Mouse (Mus musculus): ENCODE results near the gene Fam107b. TPM values are rescaled to one million over a fixed set of nuclear protein-coding genes. Genes with fewer than 3 reads are reported as not detected.

Gene Fam107b
- polyA plus RNA-seq, 2 experiments: 9.8 to 20.8 TPM

DNA sequence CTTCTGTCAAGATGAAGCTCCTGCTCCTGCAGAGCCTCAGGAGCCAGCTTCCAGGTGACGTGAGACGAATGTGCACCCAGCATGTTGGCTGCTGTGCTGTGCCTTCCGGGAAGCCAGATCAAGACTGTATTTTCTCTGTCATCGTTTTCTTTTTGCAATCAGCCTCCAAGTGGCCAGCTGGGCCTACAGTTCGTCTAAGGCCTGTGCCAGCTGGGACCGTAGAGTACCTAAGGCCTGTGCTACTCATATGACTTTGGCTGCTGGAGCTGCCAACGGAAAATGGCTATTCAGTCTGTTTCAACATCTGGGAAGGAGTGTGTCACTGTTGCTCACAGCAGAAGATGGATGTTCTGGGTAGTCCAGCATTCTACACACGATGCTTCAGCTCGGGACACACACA, 62.8 kb downstream of the Fam107b start:
- Histone ChIP-seq H3K27me3 (ENCODE audit: control insufficient read depth, insufficient read depth, low read length) (no peaks in the 10 kb centered on the region), H3K4me3 (ENCODE audit: insufficient read depth in 1 of 2, low read depth in 2 of 2, low read length in 2 of 2) (no peak overlapping the region), H3K4me2 (ENCODE audit: low read depth) (no peak overlapping the region), H3K9me3 (ENCODE audit: control insufficient read depth, low read length) (no peaks in the 10 kb centered on the region), H3K9ac (replicated peaks) (no peak overlapping the region), H3K27ac (no peak overlapping the region), H3K36me3 (replicated peaks; ENCODE audit: control insufficient read depth, insufficient read depth, low read depth) (no peaks in the 10 kb centered on the region), H3K4me1 (replicated peaks; ENCODE audit: control insufficient read depth in 2 of 2, insufficient read depth in 2 of 2, low read length in 1 of 2) (no peaks in the 10 kb centered on the region)
- DNase-seq (ENCODE audit: low read depth in 3 of 3, low spot score in 3 of 3): no peak
- ATAC-seq (ENCODE audit: insufficient read depth): no peak
- 59% methylated on average over 9 of the region's 9 CpGs for WGBS (ENCODE audit: insufficient replicate concordance)
- TF ChIP-seq EP300 (IDR thresholded peaks at IDR 0.05; ENCODE audit: low read depth) (no peak), CTCF (IDR thresholded peaks at IDR 0.05; ENCODE audit: low read depth) (no peak)

DNA sequence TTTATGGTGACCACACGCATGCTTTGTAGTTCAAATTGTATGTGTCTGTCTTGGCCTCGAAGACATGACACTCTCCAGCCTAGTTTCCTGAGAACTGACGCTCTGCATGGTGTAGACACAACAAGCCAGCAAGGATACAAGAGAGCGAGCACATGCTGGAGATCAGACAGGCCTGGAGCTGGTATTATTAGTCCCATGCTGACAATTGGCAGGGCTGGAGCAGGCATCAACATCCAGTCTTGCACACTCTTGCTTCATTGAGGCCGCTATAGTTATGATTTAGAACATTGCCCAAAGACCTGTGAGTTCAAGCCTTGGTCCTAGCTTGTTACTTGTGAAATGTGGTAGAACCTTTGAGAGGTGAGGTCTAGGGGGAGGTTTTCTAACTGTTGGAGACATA, 66.5 kb downstream of the Fam107b start:
- H3K4me3 ChIP-seq (ENCODE audit: insufficient read depth in 1 of 2, low read depth in 2 of 2, low read length in 2 of 2): no peak overlapping the region
- no peak for ATAC-seq (ENCODE audit: insufficient read depth)
- 63% methylated on average over 5 of the region's 5 CpGs for WGBS (ENCODE audit: insufficient replicate concordance)

DNA sequence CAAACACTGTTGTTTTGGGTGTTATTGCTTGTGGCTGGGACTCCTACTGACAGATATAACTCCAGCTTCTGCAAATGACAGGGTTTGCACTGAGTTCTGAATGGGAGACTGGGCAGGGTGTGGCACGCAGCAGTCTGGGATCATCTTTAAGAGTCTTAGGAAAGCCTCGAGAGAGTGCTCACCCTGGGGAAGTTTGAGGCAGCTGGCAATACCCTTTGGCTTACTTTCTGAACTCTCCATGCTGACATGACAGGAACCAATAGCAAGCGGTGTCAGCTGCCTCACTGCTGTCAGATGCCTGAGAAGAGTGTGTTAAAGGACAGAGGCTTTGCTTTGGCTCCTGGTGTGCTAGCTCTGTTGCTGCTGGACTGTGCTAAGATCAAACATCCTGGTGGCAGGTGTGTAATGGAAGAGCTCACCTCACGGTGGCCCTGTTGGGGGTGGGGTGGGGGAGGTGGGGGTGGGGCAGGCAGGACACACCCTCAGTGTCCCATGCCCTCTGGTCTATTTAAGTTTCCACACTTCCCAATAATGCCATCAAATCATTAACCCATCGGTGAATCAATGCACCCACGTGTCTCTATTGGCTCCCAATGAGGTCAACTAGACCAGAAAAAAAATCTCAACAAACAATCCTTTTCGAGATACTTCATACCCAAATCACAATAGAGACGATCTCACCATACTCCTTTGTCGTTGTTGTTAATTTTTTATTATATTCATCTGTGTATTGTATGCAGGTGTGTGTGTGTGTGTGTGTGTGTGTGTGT, 70.9 kb downstream of the Fam107b start:
- no peaks in the 10 kb centered on the region for H3K9me3 ChIP-seq (ENCODE audit: control insufficient read depth, low read length)
- H3K4me1 ChIP-seq (replicated peaks; ENCODE audit: control insufficient read depth in 2 of 2, insufficient read depth in 2 of 2, low read length in 1 of 2): no peaks in the 10 kb centered on the region; a peak in 1 of 4 replicates
- H3K4me3 ChIP-seq (ENCODE audit: insufficient read depth in 1 of 2, low read depth in 2 of 2, low read length in 2 of 2): no peak overlapping the region
- no peak for DNase-seq (ENCODE audit: low read depth in 3 of 3, low spot score in 3 of 3)
- no peak overlapping the region for H3K4me2 ChIP-seq (ENCODE audit: low read depth)
- no peak for TF ChIP-seq EP300 (IDR thresholded peaks at IDR 0.05; ENCODE audit: low read depth)
- TF ChIP-seq CTCF (IDR thresholded peaks at IDR 0.05; ENCODE audit: low read depth): no peak
- no peak for ATAC-seq (ENCODE audit: insufficient read depth)
- WGBS (ENCODE audit: insufficient replicate concordance): 52% methylated on average over 9 of the region's 9 CpGs
- no peaks in the 10 kb centered on the region for H3K27me3 ChIP-seq (ENCODE audit: control insufficient read depth, insufficient read depth, low read length)
- H3K9ac ChIP-seq (replicated peaks): no peak overlapping the region
- no peaks in the 10 kb centered on the region for H3K36me3 ChIP-seq (replicated peaks; ENCODE audit: control insufficient read depth, insufficient read depth, low read depth)
- no peak overlapping the region for H3K27ac ChIP-seq

More for the DNA sequence above, 66.5 kb downstream of the Fam107b start:
- Histone ChIP-seq H3K27ac (no peak overlapping the region), H3K9ac (replicated peaks) (no peak overlapping the region), H3K36me3 (replicated peaks; ENCODE audit: control insufficient read depth, insufficient read depth, low read depth) (no peaks in the 10 kb centered on the region), H3K9me3 (ENCODE audit: control insufficient read depth, low read length) (no peaks in the 10 kb centered on the region), H3K4me1 (replicated peaks; ENCODE audit: control insufficient read depth in 2 of 2, insufficient read depth in 2 of 2, low read length in 1 of 2) (no peaks in the 10 kb centered on the region), H3K4me2 (ENCODE audit: low read depth) (no peak overlapping the region), H3K27me3 (ENCODE audit: control insufficient read depth, insufficient read depth, low read length) (no peaks in the 10 kb centered on the region)
- no peak for TF ChIP-seq EP300 (IDR thresholded peaks at IDR 0.05; ENCODE audit: low read depth)
- TF ChIP-seq CTCF (IDR thresholded peaks at IDR 0.05; ENCODE audit: low read depth): no peak
- no peak for DNase-seq (ENCODE audit: low read depth in 3 of 3, low spot score in 3 of 3)

DNA sequence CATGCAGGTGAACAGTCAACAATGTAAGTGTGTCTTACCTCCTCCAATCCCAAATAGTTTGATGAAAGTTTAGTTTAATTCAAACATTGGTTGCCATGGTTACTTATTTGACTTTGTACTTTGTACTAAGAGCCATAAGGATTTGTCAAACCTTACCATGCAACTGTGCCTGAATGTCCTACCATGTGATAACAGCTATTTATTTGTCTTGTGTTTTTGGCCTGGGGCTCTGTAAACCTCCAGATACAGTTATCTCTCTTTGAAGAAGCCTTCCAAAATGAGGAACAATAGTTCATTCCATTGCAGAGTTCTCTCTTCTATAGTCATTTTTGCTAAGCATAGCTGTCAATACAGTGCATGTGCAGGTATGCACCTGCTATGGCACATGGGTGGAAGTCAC, 72.7 kb downstream of the Fam107b start:
- no peak overlapping the region for H3K4me2 ChIP-seq (ENCODE audit: low read depth)
- no peaks in the 10 kb centered on the region for H3K9me3 ChIP-seq (ENCODE audit: control insufficient read depth, low read length)
- no peak overlapping the region for H3K27ac ChIP-seq
- H3K9ac ChIP-seq (replicated peaks): no peak overlapping the region
- H3K27me3 ChIP-seq (ENCODE audit: control insufficient read depth, insufficient read depth, low read length): no peaks in the 10 kb centered on the region
- ATAC-seq (ENCODE audit: insufficient read depth): no peak
- no peaks in the 10 kb centered on the region for H3K36me3 ChIP-seq (replicated peaks; ENCODE audit: control insufficient read depth, insufficient read depth, low read depth)
- no peak for TF ChIP-seq CTCF (IDR thresholded peaks at IDR 0.05; ENCODE audit: low read depth)
- H3K4me3 ChIP-seq (ENCODE audit: insufficient read depth in 1 of 2, low read depth in 2 of 2, low read length in 2 of 2): no peak overlapping the region
- DNase-seq (ENCODE audit: low read depth in 3 of 3, low spot score in 3 of 3): no peak
- H3K4me1 ChIP-seq (replicated peaks; ENCODE audit: control insufficient read depth in 2 of 2, insufficient read depth in 2 of 2, low read length in 1 of 2): no peaks in the 10 kb centered on the region; a peak in 1 of 4 replicates

DNA sequence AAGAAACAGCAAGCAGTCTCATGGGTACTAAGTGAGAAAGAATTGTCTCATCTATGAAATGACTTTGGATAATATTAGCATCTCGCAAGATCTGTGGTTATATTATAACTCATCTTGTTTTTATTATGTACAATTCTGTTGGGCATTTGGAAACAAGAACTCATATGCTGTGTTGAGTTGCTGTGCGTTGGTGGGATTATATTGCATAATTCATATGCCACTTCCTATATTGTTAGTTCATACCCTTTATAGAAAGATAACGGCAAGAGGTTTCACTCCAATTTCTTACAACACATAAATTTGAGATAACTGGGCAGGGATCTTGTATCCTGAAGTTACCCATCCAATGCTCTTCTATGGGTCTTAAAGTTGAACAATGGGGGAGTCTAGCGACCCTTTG, 75.5 kb downstream of the Fam107b start:
- H3K9me3 ChIP-seq (ENCODE audit: control insufficient read depth, low read length): no peaks in the 10 kb centered on the region
- ATAC-seq (ENCODE audit: insufficient read depth) (no peak), DNase-seq (ENCODE audit: low read depth in 3 of 3, low spot score in 3 of 3) (no peak)
- H3K27ac ChIP-seq: no peak overlapping the region
- no peak for TF ChIP-seq CTCF (IDR thresholded peaks at IDR 0.05; ENCODE audit: low read depth)
- TF ChIP-seq EP300 (IDR thresholded peaks at IDR 0.05; ENCODE audit: low read depth): no peak
- H3K4me2 ChIP-seq (ENCODE audit: low read depth): no peak overlapping the region
- no peaks in the 10 kb centered on the region; a peak in 1 of 4 replicates for H3K4me1 ChIP-seq (replicated peaks; ENCODE audit: control insufficient read depth in 2 of 2, insufficient read depth in 2 of 2, low read length in 1 of 2)
- no peak overlapping the region for H3K4me3 ChIP-seq (ENCODE audit: insufficient read depth in 1 of 2, low read depth in 2 of 2, low read length in 2 of 2)
- no peak overlapping the region for H3K9ac ChIP-seq (replicated peaks)
- 67% methylated on average over 4 of the region's 4 CpGs for WGBS (ENCODE audit: insufficient replicate concordance)
- H3K27me3 ChIP-seq (ENCODE audit: control insufficient read depth, insufficient read depth, low read length): no peaks in the 10 kb centered on the region
- H3K36me3 ChIP-seq (replicated peaks; ENCODE audit: control insufficient read depth, insufficient read depth, low read depth): no peaks in the 10 kb centered on the region

All from liver, embryonic 14.5 days (tissue).